Mouse (Mus musculus) cerebellum, adult 9-11 months (tissue): ENCODE data around the gene Spcs2.

Experiments
- DNase-seq: peaks from one replicate; pipeline ENCODE4 v3.0.0; 2022

Spcs2 gene

DNA sequence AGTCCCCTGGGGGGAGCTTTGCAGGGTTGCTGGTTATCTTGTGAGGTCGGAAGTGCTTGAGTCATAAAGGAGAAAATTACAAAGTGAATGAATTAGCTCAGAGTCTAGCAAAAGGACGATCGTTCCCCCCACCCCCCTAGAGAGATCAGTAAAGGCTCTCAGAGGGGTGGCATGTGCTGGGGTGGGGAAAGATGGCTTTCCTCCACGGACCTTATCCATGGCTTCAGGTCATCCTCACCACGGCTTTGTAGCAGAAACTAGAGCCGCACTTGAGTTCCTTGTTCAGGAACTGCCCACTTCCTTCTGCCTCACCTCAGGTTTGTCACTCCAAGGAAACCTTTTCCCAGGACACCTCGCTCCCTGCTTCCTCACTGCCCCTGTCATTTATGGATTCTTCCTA is at the start of gene Spcs2:
Spcs2 (minus strand) TSS at position 101 of the 400 bp plus-strand sequence.
- DNase-seq = no peak

GRCm38 (mm10) chr7:99911038-99911437 is 47.8 kb upstream of the Spcs2 start:
- no peak for DNase-seq

GRCm38 (mm10) chr7:99907463-99907862 is 44.2 kb upstream of the Spcs2 start:
- no peak for DNase-seq

- no peak for DNase-seq
These were observed 43.1 kb upstream of the Spcs2 start for GRCm38 (mm10) chr7:99906346-99906745.

DNA sequence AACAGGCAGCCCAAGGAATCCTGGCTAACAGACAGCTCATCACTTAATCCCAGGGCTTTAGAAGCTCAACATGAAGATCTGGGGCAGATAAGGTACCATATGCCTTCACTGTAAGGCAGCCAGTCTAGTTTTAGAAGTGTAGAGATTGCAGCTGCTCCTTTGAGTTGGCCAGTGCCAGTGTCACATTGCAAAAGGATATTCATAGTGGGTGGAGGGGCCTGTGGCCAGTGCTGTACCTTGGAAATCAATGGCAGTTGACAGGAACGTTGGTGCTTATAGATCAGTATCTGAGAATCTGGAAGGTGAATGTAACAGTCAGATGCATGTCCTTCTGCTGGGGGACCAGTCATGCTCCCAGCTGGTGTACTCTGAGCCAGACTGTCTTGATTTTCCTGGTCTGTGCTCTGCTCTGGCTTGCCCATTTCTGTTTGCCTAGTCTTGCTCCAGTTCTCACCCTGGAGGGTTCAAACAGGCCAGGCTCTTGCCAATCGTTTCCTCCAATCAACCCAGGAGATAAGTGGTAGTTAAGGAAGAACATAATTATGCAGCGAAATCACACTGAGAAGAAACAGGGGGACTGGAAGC is 41.3 kb upstream of the Spcs2 start:
- DNase-seq = no peak

DNA sequence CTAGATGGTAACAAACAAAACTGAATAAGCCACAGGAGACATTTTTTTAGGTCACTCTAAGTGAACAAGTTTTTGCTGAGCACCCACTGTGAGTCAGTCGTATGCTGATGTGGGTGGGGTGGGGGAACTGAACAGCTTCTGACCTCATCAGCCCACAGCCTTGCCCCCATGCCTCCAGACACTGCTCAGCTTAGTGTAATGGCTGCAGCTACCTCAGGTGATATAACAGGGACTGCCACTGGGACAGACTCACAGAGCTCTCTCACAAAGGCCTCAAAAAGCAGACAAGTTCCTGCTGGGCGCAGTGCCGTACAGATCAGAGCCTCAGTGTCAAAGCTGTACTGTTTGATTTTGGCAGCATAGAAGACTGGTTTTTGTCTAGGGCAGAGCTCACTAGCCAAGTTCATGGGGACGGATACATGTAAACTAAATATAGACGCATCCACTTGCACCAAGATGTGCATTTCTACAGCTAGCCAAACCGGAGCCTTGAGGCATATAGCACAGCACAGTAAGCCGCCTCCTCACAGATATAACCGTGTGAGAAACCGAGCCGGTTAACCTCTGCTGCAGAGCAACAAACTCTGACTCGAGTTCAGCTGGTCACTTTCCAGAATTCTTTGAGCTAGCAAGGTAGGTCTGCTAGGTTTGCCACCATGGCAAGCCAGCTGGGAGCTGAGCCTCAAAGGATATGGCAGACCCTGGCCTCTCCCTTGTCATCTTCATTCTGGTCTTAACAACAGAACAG is 39.8 kb upstream of the Spcs2 start:
- no peak for DNase-seq

DNA sequence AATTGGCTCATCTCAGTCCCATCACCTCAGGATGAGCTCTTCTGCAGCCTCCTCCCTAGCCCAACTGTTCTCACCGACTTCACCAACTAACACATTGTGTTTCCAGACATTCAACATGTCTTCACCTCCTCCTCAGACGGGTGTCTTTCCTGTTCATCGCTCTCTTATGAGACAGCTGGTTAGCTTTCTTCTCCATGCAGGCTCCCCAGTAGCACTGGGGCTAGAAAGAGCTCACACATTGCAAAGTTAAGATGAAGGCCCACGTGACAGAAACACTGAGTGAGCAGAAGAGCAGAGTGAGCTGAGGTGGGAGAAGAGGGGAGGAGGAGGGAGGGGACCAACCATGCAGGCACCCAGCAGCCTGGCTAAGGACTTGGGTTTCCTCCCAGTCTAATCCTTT is 38.9 kb upstream of the Spcs2 start:
- DNase-seq = no peak

DNA sequence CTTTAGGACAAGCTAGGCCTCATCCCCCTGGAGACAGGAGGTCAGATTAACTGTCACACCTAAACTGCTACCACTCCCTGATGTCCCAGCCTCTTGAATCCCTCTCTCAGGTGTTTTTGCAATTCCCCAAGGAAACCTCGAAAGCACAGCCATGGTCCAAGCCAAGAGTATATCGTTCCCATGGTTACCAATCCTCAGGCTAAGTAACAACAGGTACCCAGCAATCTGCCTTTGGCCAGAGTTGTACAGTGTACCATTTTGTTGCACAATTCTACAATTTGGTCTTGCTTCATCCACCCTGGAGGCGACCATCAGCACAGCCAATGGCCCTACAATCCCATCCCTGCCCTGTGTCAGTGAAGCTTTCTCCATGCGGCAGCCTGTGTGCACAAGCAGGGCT is 33.6 kb upstream of the Spcs2 start:
- no peak for DNase-seq

- DNase-seq = no peak
These were observed 31.2 kb upstream of the Spcs2 start for GRCm38 (mm10) chr7:99894478-99894877.

DNA sequence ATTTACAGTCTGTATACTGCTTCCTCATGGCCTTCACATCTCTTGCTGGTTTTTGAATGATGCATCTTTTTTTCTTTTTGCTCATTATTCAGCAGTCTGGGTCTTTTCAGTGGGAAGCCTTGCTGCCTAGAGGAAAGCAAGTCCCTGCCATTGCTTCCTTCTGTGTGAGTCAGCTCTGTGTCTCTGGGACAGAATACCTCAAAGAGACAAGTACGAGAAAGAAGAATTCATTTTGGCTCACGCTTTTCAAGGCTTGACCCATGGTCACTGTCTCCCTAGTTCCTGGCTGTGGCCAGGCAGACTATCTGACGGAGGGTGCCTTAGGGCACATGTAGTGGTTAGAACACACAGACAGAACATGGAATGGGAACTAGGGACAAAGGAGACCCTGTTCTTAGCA is 30.7 kb upstream of the Spcs2 start:
- DNase-seq = no peak

DNA sequence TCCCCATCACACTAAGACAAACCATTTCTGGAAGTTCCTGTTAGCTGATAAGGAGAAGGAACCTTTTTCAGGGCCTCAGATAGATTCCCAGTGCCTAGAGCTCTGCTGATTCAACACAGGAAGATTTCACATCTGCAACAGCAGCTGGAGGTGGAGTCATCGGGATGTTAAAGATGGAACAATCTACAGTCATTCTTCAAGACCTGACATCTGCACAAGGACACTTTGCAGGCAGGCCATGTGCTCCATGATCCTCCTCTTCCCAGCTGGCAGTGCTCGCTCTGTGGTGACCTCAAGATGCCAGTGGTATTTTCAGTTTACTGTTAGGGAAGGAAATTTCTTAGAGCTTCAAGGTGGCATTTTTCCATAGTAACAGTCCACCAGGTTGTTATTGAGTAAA is 29.1 kb upstream of the Spcs2 start:
- DNase-seq = no peak

DNA sequence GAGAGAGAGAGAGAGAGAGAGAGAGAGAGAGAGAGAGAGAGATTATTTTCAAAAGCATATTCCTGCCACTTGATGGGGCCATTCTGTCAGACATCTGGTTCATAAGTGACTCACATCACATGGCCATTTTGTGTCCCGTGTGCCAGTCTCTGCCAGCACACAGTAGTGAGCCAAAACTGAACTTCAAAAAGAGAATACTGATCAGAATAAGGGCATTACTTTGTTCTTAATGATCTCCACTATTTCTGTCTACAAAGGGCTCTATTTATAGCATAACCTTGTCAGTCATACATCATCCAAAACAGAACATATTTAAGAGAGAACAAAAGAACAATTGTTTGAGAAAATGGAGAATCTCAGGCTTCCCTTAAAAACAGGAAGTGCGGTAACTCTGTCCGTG is 28.2 kb upstream of the Spcs2 start:
- DNase-seq = no peak

GRCm38 (mm10) chr7:99890168-99890755 is 27.0 kb upstream of the Spcs2 start:
- DNase-seq = no peak

- peak; percentile 9 for DNase-seq
These were observed 26.1 kb upstream of the Spcs2 start for GRCm38 (mm10) chr7:99889175-99889880.

- DNase-seq = no peak
These were observed 24.5 kb upstream of the Spcs2 start for GRCm38 (mm10) chr7:99887743-99888142.

GRCm38 (mm10) chr7:99887230-99887735 is 24.0 kb upstream of the Spcs2 start:
- DNase-seq = no peak

DNA sequence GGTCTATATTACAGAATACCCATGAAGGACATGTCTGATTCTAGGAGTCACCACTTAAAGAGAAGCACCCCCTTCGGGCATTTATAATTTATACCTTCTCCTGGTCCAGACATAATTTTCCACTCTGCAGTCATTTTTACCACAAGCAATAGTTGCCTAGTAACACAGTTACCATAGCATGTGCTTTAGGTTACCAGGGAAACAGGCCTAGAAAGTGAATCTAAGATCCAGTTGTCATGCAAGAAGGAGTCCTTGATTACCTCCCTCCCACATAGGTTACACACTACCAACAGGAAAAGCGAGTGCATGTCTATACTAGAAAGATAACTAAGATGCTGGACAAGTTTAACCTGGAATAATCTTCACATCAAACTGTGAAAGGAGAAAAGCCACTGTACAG is 15.0 kb upstream of the Spcs2 start:
- no peak for DNase-seq

DNA sequence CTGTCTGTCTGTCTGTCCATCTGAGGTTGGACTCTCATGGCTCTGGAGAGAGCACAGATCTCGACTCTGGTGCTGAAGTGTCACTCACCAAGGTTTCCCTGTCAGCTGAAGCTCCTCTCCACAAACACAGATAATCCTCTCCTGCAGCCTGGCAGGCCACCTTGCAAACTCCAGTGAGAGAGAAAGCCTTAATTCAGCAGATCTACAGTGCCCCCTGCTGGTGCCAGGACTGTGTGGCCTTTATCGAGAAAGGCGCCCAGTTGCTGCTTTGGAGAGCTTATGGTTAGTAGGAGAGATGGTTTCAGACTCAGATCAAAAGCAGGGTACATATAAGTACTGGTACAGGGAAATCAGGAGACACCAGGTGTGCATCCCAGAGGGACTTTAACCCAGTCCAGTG is 13.1 kb upstream of the Spcs2 start:
- peak; percentile 58 for DNase-seq

- no peak for DNase-seq
These were observed 12.6 kb upstream of the Spcs2 start for GRCm38 (mm10) chr7:99875891-99876290.

DNA sequence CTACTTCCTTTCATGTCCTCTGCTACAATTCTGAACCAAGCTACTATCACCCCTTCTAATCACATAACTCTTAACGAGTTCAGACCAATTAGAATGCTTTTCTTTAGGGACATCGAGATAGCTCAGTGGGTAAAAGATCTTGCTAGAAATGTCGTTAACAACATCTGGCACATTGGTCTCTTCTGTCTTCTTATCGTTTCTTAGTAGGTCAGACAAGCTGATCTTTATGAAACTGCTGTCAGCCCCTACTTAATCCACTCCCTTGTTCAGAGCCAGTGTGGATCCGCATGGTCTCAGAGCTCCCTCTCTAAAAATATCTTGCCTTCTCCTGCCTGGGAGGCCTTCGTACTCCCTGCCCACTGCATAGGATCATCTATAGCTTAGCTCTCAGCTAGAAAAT is 10.7 kb upstream of the Spcs2 start:
- DNase-seq = no peak

DNA sequence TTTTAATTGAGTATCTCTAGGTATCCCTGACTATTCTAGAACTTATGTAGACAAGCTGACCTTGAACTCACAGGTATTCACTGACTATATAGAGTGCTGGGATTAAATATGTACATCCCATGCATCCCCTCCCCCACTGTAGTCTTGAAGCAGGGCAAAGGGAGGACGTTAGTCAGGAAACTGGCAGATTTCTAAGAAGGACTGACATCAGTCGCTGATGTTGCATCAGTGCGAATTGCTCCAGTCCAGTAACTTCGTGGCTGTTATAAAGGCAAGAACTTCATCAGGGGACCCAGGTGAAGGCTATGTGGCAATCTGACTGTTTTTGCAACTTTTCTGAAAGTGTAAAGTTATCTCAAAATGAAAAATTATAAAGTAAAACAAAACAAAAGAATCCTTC is 6.0 kb upstream of the Spcs2 start:
- no peak for DNase-seq

- no peak for DNase-seq
These were observed 2.0 kb upstream of the Spcs2 start for GRCm38 (mm10) chr7:99865219-99865618.

DNA sequence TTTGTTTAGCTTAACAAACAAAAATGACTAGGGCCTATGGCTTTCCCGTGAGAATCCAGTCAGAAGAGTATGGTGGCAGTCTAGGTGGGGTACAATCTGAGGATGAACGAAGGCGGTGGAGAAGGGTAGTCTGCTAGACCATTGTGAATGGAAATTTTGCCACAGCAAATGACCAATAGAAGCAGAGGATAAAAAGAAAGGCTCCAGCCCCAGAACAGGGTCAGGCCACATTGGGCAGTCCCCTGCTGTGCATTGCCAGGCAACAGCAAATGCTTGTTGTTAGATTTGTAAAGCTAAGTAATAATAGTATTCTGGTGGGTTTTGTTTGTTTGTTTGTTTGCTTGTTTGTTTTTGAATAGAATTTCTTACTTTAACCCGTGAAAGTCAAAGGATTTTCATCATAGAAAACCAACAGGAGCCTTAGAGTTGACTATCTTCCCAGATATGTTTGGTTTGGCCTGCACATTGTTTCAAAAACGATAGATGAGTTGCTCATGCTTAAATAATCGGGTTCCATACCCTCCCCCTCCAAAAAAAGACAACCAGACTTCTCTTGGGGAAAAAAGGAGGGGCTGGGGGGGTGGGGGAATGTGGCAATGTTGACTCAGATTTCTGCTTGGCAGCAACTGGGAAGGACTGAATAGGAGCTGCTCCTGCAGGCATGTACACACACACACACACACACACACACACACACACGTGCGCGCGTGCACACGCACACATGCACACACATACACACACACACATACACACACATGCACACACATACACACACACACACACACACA is 1.2 kb upstream of the Spcs2 start:
- DNase-seq = no peak
